Mouse (Mus musculus): ENCODE data around the gene Dbx2.

Dbx2 gene

GRCm38 (mm10) chr15:95655860-95656259, at the start of gene Dbx2:
Gene Dbx2, minus strand, starts transcription at chr15:95655960.
- DNase-seq, result no peak

GRCm38 (mm10) chr15:95702206-95702605, 46.4 kb upstream of the Dbx2 start:
- DNase-seq, result no peak

- no peak for DNase-seq
Measured at GRCm38 (mm10) chr15:95701573-95701972, 45.8 kb upstream of the Dbx2 start.

- peak; percentile 22 for DNase-seq
Measured at GRCm38 (mm10) chr15:95699371-95699770, 43.6 kb upstream of the Dbx2 start.

GRCm38 (mm10) chr15:95693759-95694158, 38.0 kb upstream of the Dbx2 start:
- peak; percentile 42 for DNase-seq

- DNase-seq, result no peak
Measured at GRCm38 (mm10) chr15:95691594-95691993, 35.8 kb upstream of the Dbx2 start.

GRCm38 (mm10) chr15:95691129-95691528, 35.4 kb upstream of the Dbx2 start:
- no peak for DNase-seq

GRCm38 (mm10) chr15:95682620-95683019, 26.9 kb upstream of the Dbx2 start:
- no peak for DNase-seq

GRCm38 (mm10) chr15:95675645-95676044, 19.9 kb upstream of the Dbx2 start:
- DNase-seq, result no peak

GRCm38 (mm10) chr15:95675176-95675575, 19.4 kb upstream of the Dbx2 start:
- peak; percentile 44 for DNase-seq

GRCm38 (mm10) chr15:95667209-95667608, 11.4 kb upstream of the Dbx2 start:
- DNase-seq, result peak; percentile 83

GRCm38 (mm10) chr15:95665002-95665401, 9.2 kb upstream of the Dbx2 start:
- DNase-seq, result no peak

- no peak for DNase-seq
Measured at GRCm38 (mm10) chr15:95661718-95662117, 6.0 kb upstream of the Dbx2 start.

GRCm38 (mm10) chr15:95660368-95660767, 4.6 kb upstream of the Dbx2 start:
- no peak for DNase-seq

GRCm38 (mm10) chr15:95654211-95654897, 1.4 kb downstream of the Dbx2 start:
- peak; percentile 8 for DNase-seq

GRCm38 (mm10) chr15:95653812-95654210, 1.9 kb downstream of the Dbx2 start:
- no peak for DNase-seq

- DNase-seq, result no peak
Measured at GRCm38 (mm10) chr15:95652898-95653707, 2.7 kb downstream of the Dbx2 start.

GRCm38 (mm10) chr15:95651824-95652223, 3.9 kb downstream of the Dbx2 start:
- no peak for DNase-seq

- no peak for DNase-seq
Measured at GRCm38 (mm10) chr15:95643505-95644029, 12.2 kb downstream of the Dbx2 start.

GRCm38 (mm10) chr15:95640347-95640746, 15.4 kb downstream of the Dbx2 start:
- DNase-seq, result peak; percentile 35

GRCm38 (mm10) chr15:95639829-95640134, 16.0 kb downstream of the Dbx2 start:
- no peak for DNase-seq

- no peak for DNase-seq
Measured at GRCm38 (mm10) chr15:95639115-95639828, 16.5 kb downstream of the Dbx2 start.

- no peak for DNase-seq
Measured at GRCm38 (mm10) chr15:95624396-95624795, 31.4 kb downstream of the Dbx2 start.

GRCm38 (mm10) chr15:95622797-95623196, 33.0 kb downstream of the Dbx2 start:
- no peak for DNase-seq

Measured in layer of hippocampus, adult 9-11 months (tissue).